Mouse (Mus musculus) ZHBTc4 (cell line): ENCODE measurements around the gene Uvssa.
"Not testable (repeated sequence)": the region's sequence is repeated elsewhere in the genome, so short reads cannot be mapped to it uniquely, and the experiment has no call there.

Source experiments
- DNase-seq: peaks from one replicate; pipeline ENCODE4 v3.0.0-alpha.2; 2011; ENCODE audit warnings: low read depth, low spot score

Gene Uvssa

GRCm38 (mm10) chr5:33378302-33378854 lies at the start of gene Uvssa:
Gene Uvssa, plus strand, starts transcription at chr5:33378549.
- peak; percentile 100 for DNase-seq

DNA sequence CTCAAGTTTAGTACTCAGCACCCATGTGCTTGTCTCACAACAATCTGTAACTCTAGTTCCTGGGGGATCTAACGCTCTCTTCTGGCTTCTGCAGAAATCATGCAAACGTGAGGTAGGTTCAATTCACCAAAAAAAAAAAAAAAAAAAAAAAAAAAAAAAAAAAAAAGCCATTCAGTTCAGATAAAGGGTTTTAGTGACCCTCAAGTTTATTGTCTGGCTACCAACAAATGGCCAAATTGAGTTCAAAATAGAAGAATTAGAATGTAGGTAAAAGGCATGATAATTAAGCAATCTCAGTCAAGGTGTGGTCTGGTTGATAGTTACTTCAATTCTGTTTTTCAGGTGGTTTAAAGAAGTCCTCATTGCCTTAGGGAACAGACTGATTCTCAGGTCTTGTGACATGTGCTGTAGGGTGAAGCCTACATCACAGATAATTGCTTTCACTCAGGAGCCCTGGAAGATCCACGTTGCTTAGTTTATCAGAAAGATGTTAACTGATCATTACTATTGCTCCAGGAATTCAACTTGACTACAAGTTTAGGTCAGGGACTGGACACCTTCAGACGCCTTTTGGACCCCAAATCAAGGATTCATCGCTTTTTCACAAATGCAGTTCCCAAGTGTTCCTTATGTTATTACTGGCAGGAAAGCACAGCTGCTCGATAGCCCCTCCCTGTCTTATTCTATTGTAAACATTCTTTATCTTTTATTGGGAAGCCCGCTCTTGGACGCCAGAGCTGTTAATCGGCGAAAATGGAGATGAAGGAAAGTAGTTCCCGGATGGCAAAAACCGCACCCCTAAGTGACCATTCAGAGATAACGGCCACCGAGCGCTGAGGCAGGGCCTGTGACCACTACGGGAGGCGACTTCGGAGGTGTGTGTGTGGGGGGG lies 43.7 kb upstream of the Uvssa start:
- DNase-seq: peak; percentile 18

GRCm38 (mm10) chr5:33335273-33335976 lies 42.9 kb upstream of the Uvssa start, which contains the start of gene Maea:
Gene Maea, plus strand, starts transcription at chr5:33335509.
- DNase-seq: peak; percentile 98

- DNase-seq: peak; percentile 67
These were observed 42.4 kb upstream of the Uvssa start for GRCm38 (mm10) chr5:33335977-33336360.

GRCm38 (mm10) chr5:33337206-33337605 lies 41.1 kb upstream of the Uvssa start:
- peak; percentile 25 for DNase-seq

DNA sequence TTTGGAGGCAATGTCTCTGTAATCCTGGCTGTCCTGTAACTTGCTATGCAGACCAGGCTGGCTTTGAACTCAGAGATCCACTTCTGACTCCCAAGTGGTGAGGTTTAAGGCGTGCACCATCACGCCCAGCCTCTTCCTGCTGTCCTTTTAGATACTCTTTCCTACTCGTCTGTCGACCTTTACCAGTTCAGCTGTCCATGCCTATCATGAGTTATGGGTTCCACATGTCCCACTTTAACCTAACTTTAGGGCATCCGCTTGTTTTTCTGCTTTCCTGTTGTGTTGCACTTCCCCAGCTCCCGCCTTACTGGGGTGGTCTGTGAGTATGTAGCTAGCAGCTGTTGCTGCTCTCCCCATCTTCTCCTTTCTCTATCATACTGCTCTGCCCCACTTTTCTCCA lies 37.2 kb upstream of the Uvssa start:
- DNase-seq: no peak

- not testable (repeated sequence) for DNase-seq
These were observed 36.1 kb upstream of the Uvssa start for GRCm38 (mm10) chr5:33342248-33342647.

- no peak for DNase-seq
These were observed 35.5 kb upstream of the Uvssa start for GRCm38 (mm10) chr5:33342821-33343220.

DNA sequence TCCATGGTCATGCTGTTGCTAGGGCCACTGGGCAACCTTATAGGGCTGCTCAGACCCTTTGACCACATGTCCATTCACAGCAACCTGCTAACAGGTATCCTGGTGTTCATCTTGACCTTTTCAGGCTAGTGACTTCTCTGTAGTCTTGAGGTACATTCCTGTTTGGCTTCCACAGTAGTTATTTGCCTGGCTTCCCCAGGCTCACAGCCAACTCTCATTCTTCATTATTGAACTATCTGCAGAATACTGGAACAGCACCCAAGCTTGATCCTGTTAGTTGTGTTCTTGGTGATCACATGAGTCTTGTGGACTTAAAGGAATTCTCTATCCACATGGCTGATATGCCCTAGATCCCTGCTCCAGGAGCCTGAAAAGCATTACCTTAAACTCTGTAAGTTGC lies 34.8 kb upstream of the Uvssa start:
- DNase-seq: no peak

DNA sequence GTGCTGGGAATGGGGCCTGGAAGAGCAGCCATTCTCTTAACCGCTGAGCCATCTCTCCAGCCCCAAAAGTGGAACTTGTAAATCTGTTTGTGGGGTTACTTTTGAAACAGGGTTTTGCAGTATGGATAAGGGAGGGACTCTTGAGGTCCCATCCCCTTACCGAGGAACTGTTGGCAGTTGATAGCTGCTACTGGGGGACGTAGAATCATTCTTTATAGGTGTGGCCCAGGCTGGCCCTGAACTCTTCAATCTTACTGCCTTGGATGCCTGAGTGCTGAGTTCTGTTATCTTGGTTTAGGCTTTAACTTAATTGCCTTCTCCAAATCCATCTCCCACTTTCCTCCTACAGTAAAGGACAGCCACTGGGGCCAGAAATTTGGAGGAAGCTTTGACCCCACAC lies 34.3 kb upstream of the Uvssa start:
- no peak for DNase-seq

GRCm38 (mm10) chr5:33347620-33348019 lies 30.7 kb upstream of the Uvssa start:
- peak; percentile 26 for DNase-seq

DNA sequence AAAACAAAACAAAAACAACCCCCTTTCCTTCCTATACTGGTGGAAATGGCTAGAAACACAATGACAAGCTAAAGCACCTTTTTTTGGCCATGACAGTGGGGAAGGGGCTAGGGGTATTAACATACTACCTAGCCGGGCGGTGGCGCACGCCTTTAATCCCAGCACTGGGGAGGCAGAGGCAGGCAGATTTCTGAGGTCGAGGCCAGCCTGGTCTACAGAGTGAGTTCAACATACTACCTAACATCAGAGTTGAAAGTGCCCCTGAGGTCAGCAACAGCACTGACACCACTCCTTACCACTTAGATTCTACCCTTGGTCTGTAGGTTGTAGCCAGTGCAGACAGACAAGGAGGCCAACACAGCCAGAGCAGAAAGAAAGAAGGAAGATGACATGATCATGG lies 29.1 kb upstream of the Uvssa start:
- no peak for DNase-seq

DNA sequence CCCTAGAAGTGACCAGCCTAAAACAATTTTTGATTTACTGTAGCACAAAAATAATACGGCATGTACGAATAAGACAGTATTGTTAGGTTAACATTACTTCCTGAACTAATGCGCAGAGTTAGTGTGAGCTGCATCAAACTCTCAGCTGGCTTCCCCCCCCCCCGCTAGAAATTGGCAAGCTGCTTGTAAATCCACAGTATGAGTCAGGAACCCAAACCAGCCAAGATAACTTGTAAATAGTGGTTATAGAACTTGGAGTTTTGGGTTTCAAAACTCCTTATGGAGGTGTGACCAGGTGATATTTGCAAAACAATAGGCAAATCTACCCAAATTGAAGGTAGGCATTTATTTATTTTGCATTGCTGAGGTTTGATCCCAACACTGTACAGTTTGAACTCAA lies 28.6 kb upstream of the Uvssa start:
- DNase-seq: no peak

GRCm38 (mm10) chr5:33351556-33352272 lies 26.6 kb upstream of the Uvssa start:
- DNase-seq: no peak

- DNase-seq: no peak
These were observed 26.1 kb upstream of the Uvssa start for GRCm38 (mm10) chr5:33352273-33352645.

GRCm38 (mm10) chr5:33353011-33353410 lies 25.3 kb upstream of the Uvssa start:
- DNase-seq: no peak

GRCm38 (mm10) chr5:33357494-33357893 lies 20.9 kb upstream of the Uvssa start:
- DNase-seq: no peak

- no peak for DNase-seq
These were observed 19.9 kb upstream of the Uvssa start for GRCm38 (mm10) chr5:33358467-33358866.

- no peak for DNase-seq
These were observed 15.1 kb upstream of the Uvssa start for GRCm38 (mm10) chr5:33363263-33363662.

- no peak for DNase-seq
These were observed 9.7 kb upstream of the Uvssa start for GRCm38 (mm10) chr5:33368651-33369050.

- peak; percentile 28 for DNase-seq
These were observed 7.2 kb upstream of the Uvssa start for GRCm38 (mm10) chr5:33371137-33371536.

- no peak for DNase-seq
These were observed 6.7 kb upstream of the Uvssa start for GRCm38 (mm10) chr5:33371668-33372067.
